ENCODE assay signal across 8 mouse cellular contexts in the genomic region with DNA sequence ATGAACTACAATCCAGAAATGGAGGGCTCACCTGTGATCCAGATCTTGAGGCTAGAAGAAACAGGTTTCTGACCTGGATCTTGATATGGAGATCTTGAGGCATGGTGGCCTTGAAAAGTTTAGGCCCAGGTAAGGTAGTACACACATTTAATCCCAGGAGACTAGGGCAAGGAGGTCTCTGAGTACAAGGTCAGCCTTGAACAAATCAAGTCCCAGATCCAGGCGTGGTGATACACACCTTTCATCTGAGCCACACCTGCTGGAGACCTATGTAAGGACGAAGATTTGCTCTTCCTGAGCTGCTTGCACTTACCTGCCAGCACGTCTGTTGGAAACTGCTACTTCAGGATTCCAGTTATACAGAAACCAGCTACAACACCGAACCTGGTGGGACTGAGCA. TPM values are rescaled to one million over a fixed set of nuclear protein-coding genes. Genes with fewer than 3 reads are reported as not detected.
DNase-seq lines count a peak whose midpoint lies in the region; ATAC-seq and TF ChIP-seq lines count a peak whose summit lies in the region.

Mier3 (plus strand) TSS at position 301 of the 400 bp plus-strand sequence.

- H3K9me3 ChIP-seq in G1E (replicated peaks): peaks cover under 1% of the 10 kb centered on the region; the same call in 1 of the 2 replicates
- H3K9me3 ChIP-seq in forebrain, embryonic 14.5 days (replicated peaks; ENCODE audit: control insufficient read depth, low read length): no peaks in the 10 kb centered on the region
- no peaks in the 10 kb centered on the region for H3K9me3 ChIP-seq in midbrain, embryonic 14.5 days (ENCODE audit: control insufficient read depth, low read length)

- no peak within 1 kb of the TSS for H3K27ac ChIP-seq in cerebellum, adult 2 months (ENCODE audit: insufficient read depth, low read length)
- no peak within 1 kb of the TSS for H3K27ac ChIP-seq in forebrain, embryonic 14.5 days (ENCODE audit: low read depth, low read length)
- no peak within 1 kb of the TSS for H3K27ac ChIP-seq in midbrain, embryonic 14.5 days (replicated peaks; ENCODE audit: low read depth, low read length)

- no peak for ATAC-seq in G1E (ENCODE audit: extremely low read depth, insufficient number of reproducible peaks, low FRiP score, poor library complexity, severe bottlenecking)
- ATAC-seq in forebrain, embryonic 14.5 days: no peak
- no peak for ATAC-seq in inflammation-experienced regulatory T-cells, adult 6 months
- no peak for ATAC-seq in midbrain, embryonic 14.5 days (ENCODE audit: low FRiP score, low TSS enrichment)

- WGBS in cerebellum, adult 2 months: 90% methylated on average over 4 of the region's 4 CpGs
- WGBS in forebrain, embryonic 14.5 days: 87% methylated on average over 4 of the region's 4 CpGs
- WGBS in midbrain, embryonic 14.5 days: 89% methylated on average over 4 of the region's 4 CpGs

- no peak within 1 kb of the TSS for H3K4me2 ChIP-seq in forebrain, embryonic 14.5 days (ENCODE audit: low read length)
- no peak within 1 kb of the TSS for H3K4me2 ChIP-seq in midbrain, embryonic 14.5 days (ENCODE audit: low read length)

- no peak within 1 kb of the TSS for H3K9ac ChIP-seq in forebrain, embryonic 14.5 days (ENCODE audit: low read length)
- no peak within 1 kb of the TSS for H3K9ac ChIP-seq in midbrain, embryonic 14.5 days (replicated peaks; ENCODE audit: low read length)

- no peaks in the 10 kb centered on the region for H3K36me3 ChIP-seq in G1E (replicated peaks)
- H3K36me3 ChIP-seq in forebrain, embryonic 14.5 days (ENCODE audit: control insufficient read depth, insufficient read depth, low read length): no peaks in the 10 kb centered on the region
- no peaks in the 10 kb centered on the region for H3K36me3 ChIP-seq in midbrain, embryonic 14.5 days (ENCODE audit: control insufficient read depth, insufficient read depth, low read length)

- no peak within 1 kb of the TSS for H3K4me3 ChIP-seq in cerebellum, adult 2 months (replicated peaks; ENCODE audit: insufficient read depth, low read depth, low read length)
- no peak within 1 kb of the TSS for H3K4me3 ChIP-seq in G1E (ENCODE audit: low read depth, low read length)
- no peak within 1 kb of the TSS for H3K4me3 ChIP-seq in forebrain, embryonic 14.5 days (ENCODE audit: low read depth, low read length)
- H3K4me3 ChIP-seq in midbrain, embryonic 14.5 days (replicated peaks; ENCODE audit: low read depth, low read length): no peak within 1 kb of the TSS

- no peaks in the 10 kb centered on the region for H3K27me3 ChIP-seq in cerebellum, adult 2 months (ENCODE audit: control insufficient read depth, insufficient read depth, low read length)
- H3K27me3 ChIP-seq in G1E (ENCODE audit: insufficient read depth, low read length): no peaks in the 10 kb centered on the region; the same call in 1 of the 2 replicates
- H3K27me3 ChIP-seq in forebrain, embryonic 14.5 days (replicated peaks; ENCODE audit: control insufficient read depth, insufficient read depth, low read length): no peaks in the 10 kb centered on the region
- no peaks in the 10 kb centered on the region for H3K27me3 ChIP-seq in midbrain, embryonic 14.5 days (ENCODE audit: control insufficient read depth, insufficient read depth, low read length)

- H3K4me1 ChIP-seq in cerebellum, adult 2 months (ENCODE audit: control insufficient read depth, insufficient read depth, low read length): no peaks in the 10 kb centered on the region
- H3K4me1 ChIP-seq in G1E (ENCODE audit: insufficient read depth, low read depth, low read length): peaks cover 33% of the 10 kb centered on the region
- H3K4me1 ChIP-seq in forebrain, embryonic 14.5 days (ENCODE audit: control insufficient read depth, insufficient read depth, low read length): no peaks in the 10 kb centered on the region
- no peaks in the 10 kb centered on the region; the same call in 1 of the 2 replicates for H3K4me1 ChIP-seq in midbrain, embryonic 14.5 days (ENCODE audit: control insufficient read depth, insufficient read depth, low read length)

- TF ChIP-seq CTCF in cerebellum, adult 2 months (IDR thresholded peaks at IDR 0.05; ENCODE audit: borderline replicate concordance, insufficient read depth, low read depth, low read length): no peak
- no peak for TF ChIP-seq CTCF in G1E (IDR thresholded peaks at IDR 0.05; ENCODE audit: low read depth, low read length)

- no peak for TF ChIP-seq POLR2A in cerebellum, adult 2 months (IDR thresholded peaks at IDR 0.05; ENCODE audit: borderline replicate concordance, insufficient read depth, low read length)

- DNase-seq in cerebellum, adult 2 months: no peak
- no peak for DNase-seq in cerebellum, adult 8-10 months
- DNase-seq in G1E (ENCODE audit: low spot score): no peak
- DNase-seq in forebrain, embryonic 14.5 days (ENCODE audit: low spot score): no peak
- DNase-seq in midbrain, embryonic 14.5 days: no peak
- no peak for DNase-seq in right cerebral cortex, postnatal 14 days
- DNase-seq in right cerebral cortex, adult 18-20 months: no peak

RNA-seq across cellular contexts. Expression of gene Mier3, which starts in this region (rescaled TPM):
- polyA plus RNA-seq in cerebellum, adult 2 months (2012; rRNA removed): 12.5 and 12.7 TPM in 2 replicates
- total RNA-seq in G1E (2014; fragmentation: Nextera tagmentation): 65.3 and 89.2 TPM in 2 replicates
- 59.3 and 68.6 TPM in 2 replicates for total RNA-seq in G1E (2017)
- 0.96 and 1.6 TPM in 2 replicates for polyA plus RNA-seq in G1E (2012)
- 22.2 and 26.8 TPM in 2 replicates for polyA plus RNA-seq in forebrain, embryonic 14.5 days (2014; fragmentation: Nextera tagmentation; extraction: Ambion mirVana)
- 10 to 100 TPM; 15.0 to 19.9 (median 17.1) TPM for polyA plus RNA-seq in inflammation-experienced regulatory T-cells, adult 6 months (2017; shearing (Covaris generic))
- polyA plus RNA-seq in midbrain, embryonic 14.5 days (2014; fragmentation: Nextera tagmentation; extraction: Ambion mirVana): 27.5 and 27.9 TPM in 2 replicates
